Mouse (Mus musculus) naive thymus-derived CD4-positive, alpha-beta T cell, adult 2 months (primary cell): ENCODE measurements around the gene 1810065E05Rik.

ENCODE experiments used
- DNase-seq: peaks from one replicate; pipeline ENCODE4 v3.0.0-alpha.2; 2011; ENCODE audit warnings: low read depth

1810065E05Rik gene

DNA sequence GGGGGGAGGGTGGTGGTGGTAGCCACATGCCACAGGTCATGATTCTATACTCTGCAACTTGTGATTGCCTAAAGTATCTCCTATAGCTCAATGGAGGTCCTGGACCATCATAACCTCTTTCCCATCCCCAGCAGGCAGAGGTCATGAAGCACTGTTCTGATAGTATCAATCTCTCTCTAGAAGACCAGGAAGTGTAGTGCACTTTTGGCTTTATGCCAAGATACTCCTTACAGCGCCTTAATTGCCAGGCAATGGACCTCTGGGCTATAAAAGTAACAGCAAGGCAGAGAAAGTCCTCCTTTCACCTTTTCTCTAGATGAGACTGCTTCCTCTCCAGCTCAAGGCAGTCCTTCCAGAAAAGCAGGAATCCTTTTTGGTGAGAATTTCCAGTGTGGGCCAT lies at the start of gene 1810065E05Rik:
Gene 1810065E05Rik (plus strand): TSS at position 297 of the 400 bp plus-strand sequence.
- DNase-seq = no peak

DNA sequence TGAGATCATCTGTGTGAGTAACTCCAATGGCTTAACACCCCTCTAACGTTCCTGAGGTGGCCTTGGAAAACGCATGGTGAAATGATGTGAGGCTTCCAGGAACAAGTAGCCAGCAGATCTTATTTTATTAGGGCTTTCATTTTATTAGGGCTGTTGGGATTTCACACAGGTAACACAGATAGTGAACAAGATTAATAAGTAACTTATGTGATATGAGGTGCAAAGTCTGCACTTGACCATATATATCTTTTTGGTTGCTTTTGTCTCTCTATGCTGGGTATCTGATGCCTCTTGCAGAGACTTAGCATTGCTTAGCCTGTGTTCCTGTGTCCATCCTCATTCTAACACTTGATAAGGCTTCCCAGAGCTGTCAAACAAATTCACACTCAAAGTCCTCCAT lies 43.6 kb upstream of the 1810065E05Rik start:
- no peak for DNase-seq

DNA sequence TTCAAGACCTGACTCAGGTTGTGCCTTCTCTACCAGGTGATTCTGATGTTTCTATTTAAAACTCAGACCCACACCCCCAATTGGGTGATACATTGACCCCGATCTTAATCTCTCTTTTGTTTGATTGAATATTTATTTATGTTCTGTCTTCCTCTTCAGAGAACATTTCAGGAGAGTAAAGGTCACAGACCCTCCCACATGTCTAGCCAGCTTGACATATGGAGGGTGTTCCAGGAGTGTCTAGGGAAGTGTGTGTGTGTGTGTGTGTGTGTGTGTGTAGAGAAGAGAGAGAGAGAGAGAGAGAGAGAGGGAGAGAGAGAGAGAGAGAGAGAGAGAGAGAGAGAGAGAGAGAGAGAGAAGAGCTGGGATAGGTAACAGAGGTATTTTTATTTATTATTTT lies 43.2 kb upstream of the 1810065E05Rik start:
- no peak for DNase-seq

DNA sequence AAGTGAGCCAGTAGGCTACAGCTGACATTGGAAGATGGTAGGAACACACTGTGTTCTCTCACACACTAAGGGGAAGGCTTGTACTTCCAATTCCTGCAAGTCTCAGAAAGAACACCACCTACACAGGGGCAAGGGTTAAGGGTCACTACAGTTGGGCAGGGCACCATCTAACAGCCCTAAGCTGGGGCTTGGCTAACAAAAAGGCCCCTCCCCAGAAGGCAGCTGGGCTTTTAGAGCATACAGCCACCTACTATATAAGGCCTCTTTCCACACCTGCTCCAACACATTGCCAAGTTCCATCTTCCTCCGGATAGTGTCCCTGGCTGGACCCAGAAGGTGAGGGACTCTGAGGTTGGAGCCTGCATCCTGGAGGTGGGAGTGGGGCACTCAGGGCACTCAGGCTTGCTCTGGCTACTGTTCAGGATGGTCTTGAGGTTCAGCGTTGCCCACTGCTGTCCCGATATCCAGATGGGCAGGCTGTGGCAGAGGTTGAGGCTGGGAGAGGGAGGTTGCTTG lies 42.1 kb upstream of the 1810065E05Rik start, which contains the start of gene Lypd8:
Gene Lypd8 (plus strand): TSS at position 281 of the 516 bp plus-strand sequence.
- no peak for DNase-seq

DNA sequence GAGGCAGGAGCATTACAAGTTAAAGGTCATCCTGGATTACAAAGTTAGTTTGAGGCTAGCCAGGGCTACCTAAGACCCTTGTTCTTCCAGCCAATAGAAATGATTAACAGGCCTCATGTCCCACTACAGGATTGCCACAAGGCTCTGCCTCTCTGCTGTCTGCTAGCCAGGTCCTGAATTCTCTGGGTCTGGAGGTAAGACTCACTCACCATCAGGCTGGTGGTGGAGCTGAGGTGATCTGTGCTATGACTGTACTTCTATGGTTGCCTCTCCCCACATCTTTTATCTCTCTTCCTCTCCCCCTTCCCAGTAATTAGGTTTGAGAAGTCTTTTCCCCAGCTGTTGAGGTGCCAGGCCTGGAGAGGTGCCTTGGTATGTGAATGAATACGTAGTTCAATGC lies 41.4 kb upstream of the 1810065E05Rik start:
- no peak for DNase-seq

DNA sequence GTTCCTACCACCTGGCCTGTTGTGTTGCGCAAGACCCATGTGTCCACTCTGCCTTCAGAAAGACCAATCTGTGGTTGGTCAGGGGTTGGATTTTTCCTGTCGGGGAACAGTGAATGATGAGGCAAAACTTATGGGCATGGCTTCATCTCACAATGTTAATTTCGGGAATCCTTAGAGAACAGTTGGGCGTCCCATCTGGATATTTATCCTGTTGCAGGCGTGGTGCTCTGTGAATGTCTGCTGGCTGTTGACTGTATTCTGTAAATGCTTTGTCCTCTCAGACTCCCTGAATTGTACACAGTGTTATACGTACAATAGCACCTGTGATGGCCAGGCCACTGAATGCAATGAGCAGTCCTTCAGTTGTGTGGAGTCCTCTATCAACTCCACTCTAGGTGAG lies 38.4 kb upstream of the 1810065E05Rik start:
- no peak for DNase-seq

DNA sequence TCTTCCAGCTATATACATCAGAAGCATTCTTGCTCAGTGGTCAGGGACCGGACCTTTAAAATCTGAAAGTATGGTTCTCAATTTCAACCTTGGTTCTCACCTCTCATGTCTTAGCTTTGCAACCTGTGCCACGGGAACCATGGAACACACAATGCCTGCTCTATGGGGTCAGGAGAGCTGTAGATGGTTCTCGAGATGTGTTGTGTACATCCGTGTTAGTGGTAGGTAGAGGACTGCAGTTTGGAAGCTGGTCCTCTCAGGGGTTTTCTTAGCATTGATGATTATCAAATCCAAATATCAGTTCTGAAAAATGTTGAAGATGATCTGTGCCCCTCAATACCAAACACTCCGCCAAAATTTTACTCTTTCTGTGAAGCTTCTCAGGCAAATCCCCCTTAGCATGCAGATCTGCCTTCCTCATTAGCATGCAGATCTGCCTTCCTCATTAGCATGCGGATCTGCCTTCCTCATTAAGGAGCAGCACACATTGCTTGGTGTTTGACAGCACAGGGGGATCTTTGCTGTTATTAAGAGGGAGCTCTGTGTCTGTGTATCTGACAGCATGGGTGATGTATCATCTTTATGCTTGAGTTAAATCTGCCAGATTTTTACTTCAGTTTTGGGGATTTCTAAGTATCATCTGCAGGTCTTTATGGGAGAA lies 20.8 kb upstream of the 1810065E05Rik start:
- DNase-seq = no peak

DNA sequence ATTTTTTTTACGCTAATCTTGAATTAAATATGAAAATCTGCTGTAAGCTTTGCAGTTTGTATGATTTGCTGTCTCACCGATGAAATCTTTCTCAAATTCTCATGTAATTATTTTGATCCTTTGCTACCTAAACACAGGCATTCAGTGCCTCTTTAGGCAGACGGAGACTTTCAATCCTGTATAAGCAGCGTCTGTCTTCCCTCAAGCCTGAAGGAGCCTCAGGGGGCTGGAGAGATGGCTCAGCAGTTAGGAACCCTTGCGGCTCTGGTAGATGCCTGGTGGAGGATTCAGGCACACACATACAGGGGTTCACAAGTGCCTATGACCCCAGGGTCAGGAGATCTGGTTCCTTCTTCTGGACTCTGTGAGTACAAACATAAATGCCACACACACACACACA lies 20.3 kb upstream of the 1810065E05Rik start:
- no peak for DNase-seq

DNA sequence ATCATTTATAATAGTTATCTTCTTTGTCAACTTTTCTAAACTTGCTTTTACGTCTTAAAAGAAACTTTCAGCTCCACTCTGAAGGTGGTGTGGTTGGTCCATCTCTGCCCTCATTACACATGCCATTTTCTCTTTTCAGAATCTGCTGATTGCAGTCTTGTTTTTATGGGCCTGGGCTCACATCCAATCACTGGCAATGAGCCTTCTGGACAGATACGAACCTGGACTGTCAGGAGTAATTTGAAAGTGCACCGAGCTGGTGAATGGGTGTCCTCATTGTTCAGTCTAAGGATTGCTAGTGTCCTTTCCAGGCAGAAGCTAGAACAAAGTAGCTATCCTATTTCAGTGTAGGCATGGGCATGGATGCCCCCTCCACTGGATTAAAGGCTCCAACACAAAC lies 12.8 kb upstream of the 1810065E05Rik start:
- no peak for DNase-seq

DNA sequence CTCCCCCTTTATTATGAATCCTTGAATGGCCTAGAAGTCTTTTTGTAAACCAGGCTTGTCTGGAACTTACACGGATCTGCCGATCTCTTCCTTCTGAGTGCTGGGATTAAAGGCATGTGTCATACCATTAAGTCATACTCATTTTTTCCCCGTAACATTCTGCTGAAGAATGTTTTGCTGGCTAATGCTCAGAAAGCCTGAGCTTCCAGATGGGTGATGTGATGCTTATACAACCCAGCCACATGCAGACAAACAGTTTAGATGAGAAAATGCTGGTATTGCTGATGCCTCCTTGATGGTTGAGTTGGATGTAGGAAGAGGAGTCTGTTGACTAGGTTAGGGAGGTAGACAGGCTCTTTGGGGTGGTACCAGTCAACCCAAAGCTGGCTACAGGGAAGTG lies 2.6 kb upstream of the 1810065E05Rik start:
- no peak for DNase-seq

DNA sequence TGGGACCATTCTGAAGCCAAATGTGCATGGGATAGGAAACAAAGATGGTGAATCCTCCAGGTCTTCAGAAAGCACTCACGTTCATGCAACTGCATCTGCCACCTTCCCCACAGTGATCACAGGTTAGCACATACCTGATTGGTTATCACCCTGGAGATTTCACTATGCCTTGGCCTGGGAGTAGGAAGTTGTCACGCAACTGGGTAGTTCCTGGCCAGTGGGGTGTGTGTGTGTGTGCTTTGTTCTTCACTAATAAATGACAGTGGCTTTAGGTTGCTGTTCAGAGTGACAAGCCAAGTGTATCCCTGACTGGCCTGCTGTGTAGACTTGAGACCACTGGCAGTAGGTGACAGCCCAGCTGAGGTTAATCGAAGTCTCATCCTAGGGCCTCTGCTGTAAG lies 11.3 kb downstream of the 1810065E05Rik start, which contains the start of gene Gm12253:
Gene Gm12253 (plus strand): TSS at position 301 of the 400 bp plus-strand sequence.
- DNase-seq = no peak

DNA sequence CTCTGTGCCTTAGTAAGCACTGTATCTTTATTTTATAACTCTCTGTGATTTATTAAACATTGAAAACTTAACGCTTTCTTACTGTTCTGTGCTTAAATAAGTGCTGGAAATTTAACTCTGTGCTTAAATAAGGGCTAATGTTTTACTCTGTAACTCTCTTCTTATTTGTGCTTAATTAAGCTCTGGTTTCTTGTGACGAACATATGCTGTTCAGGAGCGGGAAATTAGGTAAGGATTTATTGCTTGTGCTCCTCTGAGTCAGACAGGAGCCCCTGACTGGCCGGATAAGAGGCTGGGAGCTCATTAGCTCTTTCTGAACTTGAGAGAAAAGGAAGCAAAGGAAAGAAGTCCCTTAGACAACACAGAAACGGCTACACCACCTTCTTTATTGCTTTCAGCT lies 17.0 kb downstream of the 1810065E05Rik start:
- DNase-seq = no peak

DNA sequence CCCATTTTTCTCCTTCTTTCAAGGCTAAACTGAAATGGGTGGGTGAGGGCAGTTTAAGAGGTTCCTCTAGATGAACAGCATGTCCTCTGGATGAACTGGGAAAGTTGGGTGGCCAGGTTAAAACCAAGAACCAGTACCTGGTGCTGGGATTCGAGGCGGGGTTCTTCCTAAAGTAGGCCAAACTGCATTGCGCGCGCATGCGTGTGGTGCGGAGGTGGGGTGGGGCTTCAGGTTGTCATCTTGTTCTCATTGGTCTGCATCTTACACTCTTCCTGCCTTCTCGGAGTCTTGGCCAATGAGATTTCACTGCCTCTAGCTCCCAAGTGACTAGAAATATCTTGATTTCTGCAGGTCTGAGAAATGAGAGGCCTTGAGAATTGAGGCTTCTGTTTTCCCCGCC lies 31.8 kb downstream of the 1810065E05Rik start, which contains the start of gene Lypd9:
Gene Lypd9 (minus strand): TSS at position 165 of the 400 bp plus-strand sequence.
- DNase-seq = no peak

DNA sequence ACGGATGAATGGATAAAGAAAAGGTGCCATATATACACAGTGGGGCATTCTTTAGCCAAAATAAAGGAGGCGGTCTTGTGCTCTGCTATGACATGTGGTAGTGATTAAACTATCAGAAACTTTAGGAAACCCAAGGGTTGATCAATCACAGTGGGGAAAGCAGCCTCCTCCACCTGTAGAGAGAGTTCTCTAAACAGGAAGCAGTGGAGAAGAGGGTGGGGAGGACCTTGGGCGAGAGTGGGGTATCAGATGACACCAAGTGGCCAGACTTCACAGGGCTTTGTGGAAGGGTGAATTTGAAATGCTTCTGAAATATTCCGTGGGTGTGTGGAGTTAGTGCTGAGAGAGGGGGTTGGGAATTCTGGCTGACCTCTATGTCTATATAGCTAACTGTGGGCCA lies 32.7 kb downstream of the 1810065E05Rik start:
- no peak for DNase-seq

DNA sequence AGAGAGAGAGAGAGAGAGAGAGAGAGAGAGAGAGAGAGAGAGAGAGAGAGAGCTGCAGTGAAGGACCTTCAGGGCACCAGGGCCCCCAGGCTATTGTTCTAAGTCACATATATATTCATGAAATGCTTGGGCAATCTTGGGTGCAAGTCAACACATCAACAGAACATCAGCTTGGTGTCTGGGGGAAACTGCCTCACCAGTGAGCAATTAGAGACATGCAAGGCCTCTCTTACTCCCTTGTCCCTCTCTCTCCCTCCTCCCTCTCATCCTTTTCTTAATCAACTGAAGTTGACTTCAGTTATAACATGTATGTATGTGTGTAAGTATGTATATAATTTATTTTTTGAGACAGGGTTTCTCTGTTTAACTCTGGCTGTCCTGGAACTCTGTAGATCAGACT lies 41.3 kb downstream of the 1810065E05Rik start, which contains the start of gene Olfr30:
Gene Olfr30 (minus strand): TSS at position 101 of the 400 bp plus-strand sequence.
- no peak for DNase-seq
